Mouse (Mus musculus) embryonic stem cell, embryonic (primary cell): ENCODE measurements at regions not wholly inside any gene's neighbourhood (a gene's known extent, or its start where the extent isn't known, plus 50 kb on each side); places are given as distances from the start of the nearest gene placed in this dataset.

Source experiments
- CTCF ChIA-PET, 4 experiments: fragments of 300-600 bp in 2 of 4; fragments of 350-600 bp in 2 of 4; sonication (Branson Sonifier 250); formaldehyde crosslinking; loops; one replicate each; lab custom pipeline; 2022; ENCODE audit warnings: inconsistent platforms in 2 of 4; lab: Charles Lee
- POLR2A ChIA-PET, 4 experiments: fragments of 300-600 bp in 2 of 4; fragments of 350-600 bp in 2 of 4; sonication (Branson Sonifier 250); formaldehyde crosslinking; loops; one replicate each; lab custom pipeline; 2022; ENCODE audit warnings: antibody characterized with exemption in 4 of 4, inconsistent platforms in 1 of 4; lab: Charles Lee

- ChIA-PET POLR2A (no interaction called here), CTCF (interaction anchor here in 1 of 4 experiments (1.5 kb wide), 1 partner anchor 15 kb away, joined by 3 read pairs; no protein-coding TSS in a partner anchor)
These were observed 53.9 kb upstream of the Cdkn3 start for GRCm38 (mm10) chr14:46706462-46706861.

GRCm38 (mm10) chr14:46704316-46704751, 56.0 kb upstream of the Cdkn3 start:
- CTCF ChIA-PET = interaction anchor here in 3 of 4 experiments (0.7 to 2.4 kb wide), 5 partner anchors 12 to 826 kb away, joined by 3 to 22 read pairs (median 5); no protein-coding TSS in a partner anchor
- POLR2A ChIA-PET = interaction anchor here in 1 of 4 experiments (0.6 to 1.1 kb wide), 2 partner anchors 19 to 520 kb away, joined by 5 read pairs; no protein-coding TSS in a partner anchor

- ChIA-PET POLR2A (interaction anchor here in 3 of 4 experiments (0.6 to 1.4 kb wide), 6 partner anchors 21 to 426 kb away, joined by 3 to 4 read pairs (median 4); partner anchors contain the start of gene Cnih1 (in 1 of the 3)), CTCF (interaction anchor here (0.5 to 2.4 kb wide), 80 partner anchors 8 to 1468 kb away, joined by 3 to 22 read pairs (median 4); partner anchors contain the start of gene Samd4 (in 1 of the 4))
These were observed 57.5 kb upstream of the Cdkn3 start for GRCm38 (mm10) chr14:46702669-46703435.

- CTCF ChIA-PET = interaction anchor here (1.2 to 1.6 kb wide), 4 partner anchors 10 kb away, joined by 5 to 7 read pairs (median 6); no protein-coding TSS in a partner anchor
These were observed 67.8 kb upstream of the Cdkn3 start for GRCm38 (mm10) chr14:46692571-46692970.

GRCm38 (mm10) chr14:46692067-46692466, 68.3 kb upstream of the Cdkn3 start:
- ChIA-PET POLR2A (interaction anchor here in 1 of 4 experiments (1.0 kb wide), 1 partner anchor 14 kb away, joined by 4 read pairs; no protein-coding TSS in a partner anchor), CTCF (interaction anchor here (0.9 to 1.6 kb wide), 5 partner anchors 11 to 12 kb away, joined by 3 to 7 read pairs (median 5); no protein-coding TSS in a partner anchor)

More at GRCm38 (mm10) chr14:46692571-46692970, 67.8 kb upstream of the Cdkn3 start:
- POLR2A ChIA-PET = interaction anchor here in 1 of 4 experiments (1.0 kb wide), 1 partner anchor 14 kb away, joined by 4 read pairs; no protein-coding TSS in a partner anchor

GRCm38 (mm10) chr14:46682728-46683127, 77.6 kb upstream of the Cdkn3 start:
- ChIA-PET POLR2A (interaction anchor here in 1 of 4 experiments (0.6 to 2.4 kb wide), 2 partner anchors 12 to 831 kb away, joined by 3 to 10 read pairs; no protein-coding TSS in a partner anchor), CTCF (no interaction called here)

GRCm38 (mm10) chr14:46678935-46679334, 81.4 kb upstream of the Cdkn3 start:
- CTCF ChIA-PET = interaction anchor here in 3 of 4 experiments (0.6 to 1.5 kb wide), 3 partner anchors 24 to 765 kb away, joined by 3 to 5 read pairs (median 4); no protein-coding TSS in a partner anchor

GRCm38 (mm10) chr14:46671482-46672225, 88.7 kb upstream of the Cdkn3 start:
- ChIA-PET POLR2A (interaction anchor here in 1 of 4 experiments (0.7 to 1.5 kb wide), 4 partner anchors 10 to 77 kb away, joined by 4 to 10 read pairs (median 6); no protein-coding TSS in a partner anchor), CTCF (no interaction called here)

More at GRCm38 (mm10) chr14:46678935-46679334, 81.4 kb upstream of the Cdkn3 start:
- POLR2A ChIA-PET = interaction anchor here in 1 of 4 experiments (1.1 kb wide), 1 partner anchor 14 kb away, joined by 4 read pairs; no protein-coding TSS in a partner anchor

GRCm38 (mm10) chr14:46671062-46671461, 89.3 kb upstream of the Cdkn3 start:
- POLR2A ChIA-PET = interaction anchor here in 1 of 4 experiments (0.7 to 1.5 kb wide), 4 partner anchors 10 to 76 kb away, joined by 4 to 10 read pairs (median 6); no protein-coding TSS in a partner anchor
- CTCF ChIA-PET = no interaction called here

- ChIA-PET POLR2A (interaction anchor here in 1 of 4 experiments (1.2 to 1.5 kb wide), 3 partner anchors 10 to 11 kb away, joined by 4 to 10 read pairs (median 4); no protein-coding TSS in a partner anchor), CTCF (no interaction called here)
These were observed 89.9 kb upstream of the Cdkn3 start for GRCm38 (mm10) chr14:46670221-46671046.

GRCm38 (mm10) chr14:46668275-46668674, 92.1 kb upstream of the Cdkn3 start:
- ChIA-PET CTCF (interaction anchor here in 2 of 4 experiments (1.0 to 1.1 kb wide), 2 partner anchors 34 kb away, joined by 3 to 7 read pairs; no protein-coding TSS in a partner anchor), POLR2A (no interaction called here)

- ChIA-PET CTCF (no interaction called here), POLR2A (no interaction called here)
These were observed 96.0 kb upstream of the Cdkn3 start for GRCm38 (mm10) chr14:46664305-46664704.

- CTCF ChIA-PET = no interaction called here
These were observed 96.8 kb upstream of the Cdkn3 start for GRCm38 (mm10) chr14:46663529-46663928.

GRCm38 (mm10) chr14:46661792-46662545, 98.4 kb upstream of the Cdkn3 start:
- CTCF ChIA-PET = interaction anchor here in 3 of 4 experiments (0.6 to 1.0 kb wide), 5 partner anchors 38 to 103 kb away, joined by 3 to 8 read pairs (median 6); no protein-coding TSS in a partner anchor

More at GRCm38 (mm10) chr14:46663529-46663928, 96.8 kb upstream of the Cdkn3 start:
- POLR2A ChIA-PET = no interaction called here

GRCm38 (mm10) chr14:46661118-46661791, 99.1 kb upstream of the Cdkn3 start:
- CTCF ChIA-PET = interaction anchor here in 2 of 4 experiments (0.7 to 1.0 kb wide), 3 partner anchors 38 to 626 kb away, joined by 3 to 8 read pairs (median 7); no protein-coding TSS in a partner anchor
- POLR2A ChIA-PET = interaction anchor here in 2 of 4 experiments (0.6 to 1.0 kb wide), 4 partner anchors 10 to 281 kb away, joined by 3 to 5 read pairs (median 4); partner anchors contain the start of gene Cnih1 (in 1 of the 2)

More at GRCm38 (mm10) chr14:46661792-46662545, 98.4 kb upstream of the Cdkn3 start:
- POLR2A ChIA-PET = interaction anchor here in 1 of 4 experiments (0.5 to 0.6 kb wide), 4 partner anchors 225 to 749 kb away, joined by 3 to 11 read pairs (median 5); no protein-coding TSS in a partner anchor

- ChIA-PET CTCF (no interaction called here), POLR2A (no interaction called here)
These were observed 101.0 kb upstream of the Cdkn3 start for GRCm38 (mm10) chr14:46659365-46659764.
